8 mouse cellular contexts compared by ENCODE assay signal in genomic region chr17:3313711-3314624, GRCm38 (mm10). TPM values are rescaled to one million over a fixed set of nuclear protein-coding genes. Genes with fewer than 3 reads are reported as not detected.
DNase-seq lines count a peak whose midpoint lies in the region; ATAC-seq lines count a peak whose summit lies in the region.

No protein-coding gene starts in this region.

- peak overlapping the region; percentile 42 to 61 for H3K4me3 ChIP-seq in heart, embryonic 14.5 days (ENCODE audit: control insufficient read depth in 1 of 2, insufficient read depth in 1 of 2, low read depth in 1 of 2, low read length in 2 of 2)
- H3K4me3 ChIP-seq in liver, embryonic 15.5 days (replicated peaks), result peak overlapping the region; percentile 49
- peak overlapping the region; percentile 36 for H3K4me3 ChIP-seq in neural tube, embryonic 12.5 days
- H3K4me3 ChIP-seq in stomach, embryonic 16.5 days (replicated peaks; ENCODE audit: low read length), result peak overlapping the region; percentile 42

- H3K4me2 ChIP-seq in heart, embryonic 14.5 days (ENCODE audit: low read length), result peak overlapping the region; percentile 71
- H3K4me2 ChIP-seq in liver, embryonic 15.5 days, result peak overlapping the region; percentile 75
- peak overlapping the region; percentile 63 for H3K4me2 ChIP-seq in neural tube, embryonic 12.5 days (replicated peaks)
- peak overlapping the region; percentile 52 for H3K4me2 ChIP-seq in stomach, embryonic 16.5 days (ENCODE audit: low read depth, low read length)

- peak; percentile 94 for ATAC-seq in heart, embryonic 14.5 days (ENCODE audit: insufficient number of reproducible peaks, insufficient read depth, low FRiP score, low read depth)
- ATAC-seq in liver, embryonic 15.5 days (ENCODE audit: insufficient read depth), result peak; percentile 88
- peak; percentile 95 for ATAC-seq in neural tube, embryonic 12.5 days (ENCODE audit: low FRiP score, low read depth)
- ATAC-seq in stomach, embryonic 16.5 days (ENCODE audit: insufficient read depth, low FRiP score), result peak; percentile 99

- H3K27ac ChIP-seq in heart, embryonic 14.5 days (replicated peaks in 1 of 2; ENCODE audit: control insufficient read depth in 1 of 2, insufficient read depth in 1 of 2, low read depth in 2 of 2, low read length in 2 of 2), result peak overlapping the region in 1 of 2 experiments; percentile 61; a peak in 2 of 4 replicates
- no peak overlapping the region for H3K27ac ChIP-seq in liver, embryonic 15.5 days (replicated peaks)
- H3K27ac ChIP-seq in neural tube, embryonic 12.5 days, result no peak overlapping the region
- H3K27ac ChIP-seq in stomach, embryonic 16.5 days (ENCODE audit: low read length), result no peak overlapping the region

- H3K27me3 ChIP-seq in heart, embryonic 14.5 days (ENCODE audit: control insufficient read depth, insufficient read depth, low read length), result no peaks in the 10 kb centered on the region
- H3K27me3 ChIP-seq in liver, embryonic 15.5 days, result peaks cover 16% of the 10 kb centered on the region
- H3K27me3 ChIP-seq in neural tube, embryonic 12.5 days (replicated peaks), result no peaks in the 10 kb centered on the region
- H3K27me3 ChIP-seq in stomach, embryonic 16.5 days (ENCODE audit: control insufficient read depth, insufficient read depth, low read length), result no peaks in the 10 kb centered on the region

- 0 out of 4 replicates have a peak, but pooled peaks cover 0 to 2% of the 10 kb centered on the region in 2 experiments for H3K4me1 ChIP-seq in heart, embryonic 14.5 days (ENCODE audit: control insufficient read depth in 2 of 2, insufficient read depth in 2 of 2, low read length in 2 of 2)
- 0 out of 2 replicates have a peak, but pooled peaks cover 3% of the 10 kb centered on the region for H3K4me1 ChIP-seq in liver, embryonic 15.5 days (replicated peaks)
- no peaks in the 10 kb centered on the region; the same call in 1 of the 2 replicates for H3K4me1 ChIP-seq in neural tube, embryonic 12.5 days
- 0 out of 2 replicates have a peak, but pooled peaks cover 2% of the 10 kb centered on the region for H3K4me1 ChIP-seq in stomach, embryonic 16.5 days (ENCODE audit: control insufficient read depth, insufficient read depth, low read length)

- peak; percentile 89 for DNase-seq in CD4-positive, CD25-positive, alpha-beta regulatory T cell, adult 2 months (ENCODE audit: low read depth, low spot score)
- peak; percentile 76 for DNase-seq in brain, adult 2 months (ENCODE audit: low read depth, low spot score)
- DNase-seq in fibroblast of lung, adult 2 months (ENCODE audit: low read depth), result peak; percentile 61
- DNase-seq in kidney, postnatal 10 days, result peak; percentile 89

- H3K36me3 ChIP-seq in heart, embryonic 14.5 days (ENCODE audit: control insufficient read depth, insufficient read depth, low read length), result no peaks in the 10 kb centered on the region
- no peaks in the 10 kb centered on the region for H3K36me3 ChIP-seq in liver, embryonic 15.5 days (replicated peaks)
- no peaks in the 10 kb centered on the region for H3K36me3 ChIP-seq in neural tube, embryonic 12.5 days
- no peaks in the 10 kb centered on the region for H3K36me3 ChIP-seq in stomach, embryonic 16.5 days (ENCODE audit: control insufficient read depth, insufficient read depth, low read length)

- peak overlapping the region; percentile 71 for H3K9ac ChIP-seq in heart, embryonic 14.5 days (ENCODE audit: low read length)
- peak overlapping the region; percentile 40; the same call in 1 of the 2 replicates for H3K9ac ChIP-seq in liver, embryonic 15.5 days
- H3K9ac ChIP-seq in neural tube, embryonic 12.5 days, result 0 out of 2 replicates have a peak overlapping the region, but pooled peaks have one; percentile 35
- peak overlapping the region; percentile 57 for H3K9ac ChIP-seq in stomach, embryonic 16.5 days (ENCODE audit: low read length)

- no peaks in the 10 kb centered on the region for H3K9me3 ChIP-seq in heart, embryonic 14.5 days (ENCODE audit: control insufficient read depth, low read length)
- H3K9me3 ChIP-seq in liver, embryonic 15.5 days (replicated peaks), result no peaks in the 10 kb centered on the region
- H3K9me3 ChIP-seq in neural tube, embryonic 12.5 days, result no peaks in the 10 kb centered on the region
- H3K9me3 ChIP-seq in stomach, embryonic 16.5 days (replicated peaks; ENCODE audit: control insufficient read depth, low read length), result no peaks in the 10 kb centered on the region

- 7% methylated on average over 60 of the region's 60 CpGs for WGBS in heart, embryonic 14.5 days
- 6% methylated on average over 60 of the region's 60 CpGs for WGBS in liver, embryonic 15.5 days (ENCODE audit: insufficient replicate concordance)
- WGBS in neural tube, embryonic 12.5 days, result 5% methylated on average over 56 of the region's 60 CpGs
- WGBS in stomach, embryonic 16.5 days, result 8% methylated on average over 60 of the region's 60 CpGs

RNA-seq across cellular contexts. Expression of gene Tiam2, which starts 12.4 kb away (rescaled TPM):
- 3.7 and 3.9 TPM in 2 replicates for polyA plus RNA-seq in heart, embryonic 14.5 days (2014; fragmentation: Nextera tagmentation; extraction: Ambion mirVana)
- polyA plus RNA-seq in liver, embryonic 15.5 days (2015; fragmentation: Nextera tagmentation; extraction: Ambion mirVana), result 0.67 and 0.73 TPM in 2 replicates
- polyA plus RNA-seq in neural tube, embryonic 12.5 days (2016; fragmentation: Nextera tagmentation; extraction: Ambion mirVana), result 6.7 and 7.5 TPM in 2 replicates
- 4.7 and 5.0 TPM in 2 replicates for polyA plus RNA-seq in stomach, embryonic 16.5 days (2015; fragmentation: Nextera tagmentation; extraction: Ambion mirVana)
